Mouse (Mus musculus) naive thymus-derived CD4-positive, alpha-beta T cell, adult 5 months (primary cell): ENCODE results near the gene Stx2. TPM values are rescaled to one million over a fixed set of nuclear protein-coding genes. Genes with fewer than 3 reads are reported as not detected.

Source experiments
- polyA plus RNA-seq: library from polyadenylated mRNA; unstranded; fragments of 100-300 nt; shearing (Covaris generic); gene quantifications from one replicate; pipeline ENCODE4 v1.2.1, GENCODE M21; 2017

Stx2 gene
- polyA plus RNA-seq = 7.2 TPM

GRCm38 (mm10) chr5:129008412-129008826 lies at the start of gene Stx2:
TSS of gene Stx2 (minus strand) at chr5:129008574.

DNA sequence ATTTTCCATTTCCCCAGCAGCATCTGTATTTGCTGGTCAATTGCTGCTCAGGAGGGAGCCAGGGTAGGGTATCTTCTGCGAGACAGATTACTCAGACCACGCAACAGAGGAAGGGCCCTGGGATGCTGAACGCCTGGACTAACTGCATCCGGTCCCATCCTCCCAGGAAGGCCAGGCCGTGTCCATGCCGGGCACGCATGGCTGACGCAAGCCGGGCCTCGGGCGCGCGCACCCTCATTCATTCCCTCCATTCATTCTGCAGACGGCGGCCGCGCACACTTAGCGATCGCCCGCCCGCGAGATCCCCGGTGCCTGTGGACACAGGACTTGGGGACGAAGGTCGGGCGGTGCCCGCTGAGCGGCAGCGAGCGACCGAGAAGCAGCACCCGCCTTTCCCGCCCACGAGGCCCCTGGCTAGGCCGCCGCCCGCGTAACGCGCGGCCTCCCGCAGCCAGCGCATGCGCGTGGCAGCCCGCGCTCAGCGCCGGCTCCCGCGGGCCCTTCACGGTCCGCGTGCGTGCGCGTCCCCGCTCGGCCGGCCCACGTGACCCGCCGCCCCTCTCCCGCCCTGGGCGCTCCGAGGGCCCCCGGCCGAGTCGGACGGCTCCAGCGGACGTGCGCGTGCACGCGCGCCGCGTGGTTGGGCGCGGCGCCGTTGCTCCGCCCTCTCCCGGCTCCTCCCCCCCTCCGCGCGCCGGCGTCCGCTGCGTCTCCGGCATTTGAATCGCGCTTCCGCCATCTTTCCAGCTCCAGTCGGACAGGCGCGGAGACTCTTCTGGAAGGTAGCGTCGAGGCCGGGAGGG lies 11.3 kb upstream of the Stx2 start, which contains the start of gene Ran:
Ran (plus strand) TSS at position 573 of the 803 bp plus-strand sequence.

GRCm38 (mm10) chr5:128953278-128954070 lies 54.9 kb downstream of the Stx2 start, which contains the start of gene Rimbp2:
TSS of gene Rimbp2 (minus strand) at chr5:128953486.

Other genes starting within 250 kb of the Stx2 start
- gene Rimbp2, start 55.1 kb downstream of the Stx2 start, polyA plus RNA-seq = not detected
- 156 TPM for gene Ran, start 11.5 kb upstream of the Stx2 start, polyA plus RNA-seq
- 0.36 TPM for gene Adgrd1, start 88.2 kb upstream of the Stx2 start, polyA plus RNA-seq